Mouse (Mus musculus): ENCODE data around the gene Ubiad1. TPM values are rescaled to one million over a fixed set of nuclear protein-coding genes. Genes with fewer than 3 reads are reported as not detected.

Gene Ubiad1
- polyA plus RNA-seq (2014; fragmentation: Nextera tagmentation; extraction: Ambion mirVana) = 15.2 and 15.9 TPM in 2 replicates

DNA sequence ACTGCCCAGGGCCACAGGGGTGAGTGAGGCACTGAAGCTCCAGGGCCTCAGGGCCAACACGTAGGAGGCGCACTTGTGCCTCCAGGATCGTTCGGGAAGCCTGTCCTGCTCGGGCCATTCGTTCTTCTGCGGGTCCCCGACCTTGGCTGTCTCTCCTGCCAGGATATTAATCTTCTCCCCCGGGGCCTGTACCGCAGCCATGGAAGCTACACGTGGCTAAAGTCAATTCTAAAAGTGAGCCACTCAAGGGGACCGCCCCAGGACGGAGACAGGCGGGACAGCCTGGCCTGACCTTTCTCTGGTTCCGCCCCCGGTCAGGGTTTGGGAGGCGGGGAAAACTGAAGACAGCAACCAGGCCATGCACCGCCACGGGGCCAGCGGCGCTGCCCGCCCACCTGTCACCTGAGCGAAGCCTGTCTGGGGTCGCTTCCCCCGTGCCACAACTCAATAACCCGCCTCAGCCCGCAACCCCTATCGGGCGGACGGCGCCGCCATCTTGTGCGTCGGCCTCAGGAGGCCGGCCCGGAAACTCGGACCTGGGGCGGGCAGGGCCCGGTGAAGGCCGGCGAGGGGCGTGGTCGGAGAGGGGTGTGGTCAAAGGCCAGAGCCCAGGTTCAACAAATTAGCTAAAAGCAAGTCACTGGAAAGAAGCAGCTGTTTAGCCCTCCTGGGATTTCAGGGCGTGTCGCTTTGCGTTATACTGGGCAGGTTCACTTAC is at the start of gene Ubiad1:
Gene Ubiad1 (minus strand): TSS at position 522 of the 718 bp plus-strand sequence.
- Histone ChIP-seq H3K9me3 (ENCODE audit: control insufficient read depth, low read length) (no peaks in the 10 kb centered on the region), H3K27me3 (ENCODE audit: control insufficient read depth, insufficient read depth, low read length) (no peaks in the 10 kb centered on the region), H3K4me1 (ENCODE audit: control insufficient read depth, insufficient read depth, low read length) (peaks cover 11% of the 10 kb centered on the region), H3K27ac (replicated peaks; ENCODE audit: low read depth, low read length) (peak within 1 kb of the TSS; percentile 42; the same call in 1 of the 2 replicates), H3K36me3 (ENCODE audit: control insufficient read depth, insufficient read depth, low read length) (no peaks in the 10 kb centered on the region), H3K4me2 (ENCODE audit: low read depth, severe bottlenecking) (peak within 1 kb of the TSS; percentile 86), H3K9ac (ENCODE audit: low read length) (peak within 1 kb of the TSS; percentile 79), H3K4me3 (ENCODE audit: low read depth, low read length) (peak within 1 kb of the TSS; percentile 82)
- DNase-seq (ENCODE audit: low spot score) (peak; percentile 93), ATAC-seq (ENCODE audit: insufficient number of reproducible peaks, low FRiP score, low TSS enrichment, low read depth) (peak; percentile 63)
- WGBS = under 1% methylated on average over 46 of the region's 46 CpGs

- Histone ChIP-seq H3K27me3 (ENCODE audit: control insufficient read depth, insufficient read depth, low read length) (no peaks in the 10 kb centered on the region), H3K4me2 (ENCODE audit: low read depth, severe bottlenecking) (no peak overlapping the region)
Measured at GRCm38 (mm10) chr4:148491448-148491847, 46.9 kb upstream of the Ubiad1 start.

GRCm38 (mm10) chr4:148490502-148490901 is 45.9 kb upstream of the Ubiad1 start:
- H3K9ac ChIP-seq (ENCODE audit: low read length) = no peak overlapping the region
- H3K27ac ChIP-seq (replicated peaks; ENCODE audit: low read depth, low read length) = no peak overlapping the region
- peaks cover 24% of the 10 kb centered on the region for H3K36me3 ChIP-seq (ENCODE audit: control insufficient read depth, insufficient read depth, low read length)
- no peaks in the 10 kb centered on the region for H3K9me3 ChIP-seq (ENCODE audit: control insufficient read depth, low read length)
- 90% methylated on average over 6 of the region's 6 CpGs for WGBS
- no peak for DNase-seq (ENCODE audit: low spot score)
- no peak overlapping the region for H3K4me3 ChIP-seq (ENCODE audit: low read depth, low read length)
- H3K27me3 ChIP-seq (ENCODE audit: control insufficient read depth, insufficient read depth, low read length) = no peaks in the 10 kb centered on the region
- H3K4me1 ChIP-seq (ENCODE audit: control insufficient read depth, insufficient read depth, low read length) = 0 out of 2 replicates have a peak, but pooled peaks cover 5% of the 10 kb centered on the region
- no peak for ATAC-seq (ENCODE audit: insufficient number of reproducible peaks, low FRiP score, low TSS enrichment, low read depth)
- no peak overlapping the region for H3K4me2 ChIP-seq (ENCODE audit: low read depth, severe bottlenecking)

More at GRCm38 (mm10) chr4:148491448-148491847, 46.9 kb upstream of the Ubiad1 start:
- Histone ChIP-seq H3K36me3 (ENCODE audit: control insufficient read depth, insufficient read depth, low read length) (peaks cover 24% of the 10 kb centered on the region), H3K9ac (ENCODE audit: low read length) (no peak overlapping the region), H3K9me3 (ENCODE audit: control insufficient read depth, low read length) (no peaks in the 10 kb centered on the region), H3K4me3 (ENCODE audit: low read depth, low read length) (no peak overlapping the region), H3K4me1 (ENCODE audit: control insufficient read depth, insufficient read depth, low read length) (0 out of 2 replicates have a peak, but pooled peaks cover 3% of the 10 kb centered on the region), H3K27ac (replicated peaks; ENCODE audit: low read depth, low read length) (no peak overlapping the region)
- DNase-seq (ENCODE audit: low spot score) = no peak
- no peak for ATAC-seq (ENCODE audit: insufficient number of reproducible peaks, low FRiP score, low TSS enrichment, low read depth)
- 87% methylated on average over 7 of the region's 7 CpGs for WGBS

DNA sequence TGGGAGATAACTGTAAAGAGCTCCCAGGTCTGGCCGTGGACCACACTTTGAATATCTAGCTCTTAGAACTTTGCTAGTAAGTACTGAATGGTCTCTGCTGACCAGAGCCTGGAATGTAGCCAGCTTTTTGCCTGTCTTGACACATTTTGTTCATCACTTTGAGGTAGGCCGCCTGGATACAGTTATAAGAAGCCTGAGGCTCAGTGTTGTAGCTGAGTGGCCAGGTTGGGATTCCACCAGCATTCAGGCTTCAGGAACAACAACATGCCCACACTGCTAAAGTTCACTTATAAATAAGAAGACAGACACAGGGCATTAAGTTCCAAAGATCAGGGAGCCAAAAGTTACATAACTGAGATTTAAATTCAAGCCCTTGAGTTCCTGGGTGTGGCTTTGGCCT is 43.3 kb upstream of the Ubiad1 start:
- Histone ChIP-seq H3K4me2 (ENCODE audit: low read depth, severe bottlenecking) (no peak overlapping the region), H3K9ac (ENCODE audit: low read length) (no peak overlapping the region), H3K27me3 (ENCODE audit: control insufficient read depth, insufficient read depth, low read length) (no peaks in the 10 kb centered on the region), H3K9me3 (ENCODE audit: control insufficient read depth, low read length) (no peaks in the 10 kb centered on the region), H3K27ac (replicated peaks; ENCODE audit: low read depth, low read length) (no peak overlapping the region), H3K36me3 (ENCODE audit: control insufficient read depth, insufficient read depth, low read length) (peaks cover 28% of the 10 kb centered on the region), H3K4me3 (ENCODE audit: low read depth, low read length) (no peak overlapping the region), H3K4me1 (ENCODE audit: control insufficient read depth, insufficient read depth, low read length) (0 out of 2 replicates have a peak, but pooled peaks cover 5% of the 10 kb centered on the region)
- no peak for DNase-seq (ENCODE audit: low spot score)
- 80% methylated on average over 2 of the region's 2 CpGs for WGBS
- ATAC-seq (ENCODE audit: insufficient number of reproducible peaks, low FRiP score, low TSS enrichment, low read depth) = no peak

DNA sequence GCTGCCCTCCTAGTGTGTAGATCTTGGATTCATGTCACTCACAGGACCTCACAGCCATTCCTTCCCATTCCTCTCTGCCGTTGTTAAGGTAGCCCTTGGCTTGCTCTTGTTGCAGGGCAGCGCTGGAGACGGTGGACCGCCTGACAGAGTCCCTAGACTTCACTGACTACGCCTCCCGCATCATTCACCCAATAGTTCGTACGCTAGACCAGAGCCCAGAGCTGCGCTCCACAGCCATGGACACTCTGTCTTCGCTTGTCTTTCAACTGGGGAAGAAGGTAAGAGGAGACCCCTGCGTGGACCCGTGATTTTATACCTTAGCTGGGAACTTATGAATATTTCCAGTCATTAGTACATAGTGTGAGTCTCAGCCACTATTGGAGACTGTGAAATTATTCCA is 39.9 kb upstream of the Ubiad1 start:
- Histone ChIP-seq H3K9me3 (ENCODE audit: control insufficient read depth, low read length) (no peaks in the 10 kb centered on the region), H3K4me1 (ENCODE audit: control insufficient read depth, insufficient read depth, low read length) (0 out of 2 replicates have a peak, but pooled peaks cover 5% of the 10 kb centered on the region), H3K36me3 (ENCODE audit: control insufficient read depth, insufficient read depth, low read length) (peaks cover 22% of the 10 kb centered on the region; the same call in 1 of the 2 replicates), H3K4me3 (ENCODE audit: low read depth, low read length) (no peak overlapping the region), H3K9ac (ENCODE audit: low read length) (no peak overlapping the region), H3K27me3 (ENCODE audit: control insufficient read depth, insufficient read depth, low read length) (no peaks in the 10 kb centered on the region), H3K4me2 (ENCODE audit: low read depth, severe bottlenecking) (no peak overlapping the region), H3K27ac (replicated peaks; ENCODE audit: low read depth, low read length) (no peak overlapping the region)
- no peak for ATAC-seq (ENCODE audit: insufficient number of reproducible peaks, low FRiP score, low TSS enrichment, low read depth)
- DNase-seq (ENCODE audit: low spot score) = no peak
- WGBS = 96% methylated on average over 12 of the region's 12 CpGs

- Histone ChIP-seq H3K4me2 (ENCODE audit: low read depth, severe bottlenecking) (no peak overlapping the region), H3K4me1 (ENCODE audit: control insufficient read depth, insufficient read depth, low read length) (0 out of 2 replicates have a peak, but pooled peaks cover 4% of the 10 kb centered on the region), H3K27ac (replicated peaks; ENCODE audit: low read depth, low read length) (no peak overlapping the region), H3K9ac (ENCODE audit: low read length) (no peak overlapping the region), H3K27me3 (ENCODE audit: control insufficient read depth, insufficient read depth, low read length) (no peaks in the 10 kb centered on the region), H3K36me3 (ENCODE audit: control insufficient read depth, insufficient read depth, low read length) (peaks cover 9% of the 10 kb centered on the region; the same call in 1 of the 2 replicates), H3K4me3 (ENCODE audit: low read depth, low read length) (no peak overlapping the region), H3K9me3 (ENCODE audit: control insufficient read depth, low read length) (no peaks in the 10 kb centered on the region)
- WGBS = 92% methylated on average over 2 of the region's 2 CpGs
- ATAC-seq (ENCODE audit: insufficient number of reproducible peaks, low FRiP score, low TSS enrichment, low read depth) (no peak), DNase-seq (ENCODE audit: low spot score) (no peak)
Measured at GRCm38 (mm10) chr4:148481557-148482168, 37.1 kb upstream of the Ubiad1 start.

DNA sequence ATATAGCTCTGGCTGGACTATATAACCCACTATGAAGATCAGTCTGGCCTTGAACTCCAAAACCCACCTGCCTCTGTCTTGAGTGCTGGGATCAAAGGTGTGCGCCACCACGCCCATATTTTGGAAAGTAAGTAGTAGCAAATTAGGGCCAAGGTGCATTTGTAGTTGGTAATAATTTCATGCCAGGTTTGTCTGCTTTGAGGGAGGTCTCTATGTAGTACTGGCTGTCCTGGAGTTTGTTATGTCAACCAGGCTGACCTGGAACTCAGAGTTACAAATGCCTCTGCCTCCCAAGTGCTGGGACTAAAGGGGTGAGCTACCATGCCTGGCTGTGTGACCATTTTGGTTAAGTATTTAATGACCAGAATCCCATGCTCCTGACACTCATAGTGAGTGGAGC is 35.7 kb upstream of the Ubiad1 start:
- H3K9ac ChIP-seq (ENCODE audit: low read length) = no peak overlapping the region
- H3K36me3 ChIP-seq (ENCODE audit: control insufficient read depth, insufficient read depth, low read length) = peaks cover 13% of the 10 kb centered on the region
- ATAC-seq (ENCODE audit: insufficient number of reproducible peaks, low FRiP score, low TSS enrichment, low read depth) = no peak
- H3K4me1 ChIP-seq (ENCODE audit: control insufficient read depth, insufficient read depth, low read length) = no peaks in the 10 kb centered on the region
- H3K4me2 ChIP-seq (ENCODE audit: low read depth, severe bottlenecking) = no peak overlapping the region
- no peak for DNase-seq (ENCODE audit: low spot score)
- H3K27ac ChIP-seq (replicated peaks; ENCODE audit: low read depth, low read length) = no peak overlapping the region
- H3K4me3 ChIP-seq (ENCODE audit: low read depth, low read length) = no peak overlapping the region
- WGBS = 93% methylated on average over 2 of the region's 2 CpGs
- no peaks in the 10 kb centered on the region for H3K27me3 ChIP-seq (ENCODE audit: control insufficient read depth, insufficient read depth, low read length)
- H3K9me3 ChIP-seq (ENCODE audit: control insufficient read depth, low read length) = no peaks in the 10 kb centered on the region

- no peak for ATAC-seq (ENCODE audit: insufficient number of reproducible peaks, low FRiP score, low TSS enrichment, low read depth)
Measured at GRCm38 (mm10) chr4:148473496-148473895, 28.9 kb upstream of the Ubiad1 start.

More at GRCm38 (mm10) chr4:148473496-148473895, 28.9 kb upstream of the Ubiad1 start:
- no peak overlapping the region for H3K4me3 ChIP-seq (ENCODE audit: low read depth, low read length)
- no peak overlapping the region for H3K4me2 ChIP-seq (ENCODE audit: low read depth, severe bottlenecking)
- H3K27me3 ChIP-seq (ENCODE audit: control insufficient read depth, insufficient read depth, low read length) = no peaks in the 10 kb centered on the region
- H3K4me1 ChIP-seq (ENCODE audit: control insufficient read depth, insufficient read depth, low read length) = peaks cover 13% of the 10 kb centered on the region
- no peaks in the 10 kb centered on the region for H3K9me3 ChIP-seq (ENCODE audit: control insufficient read depth, low read length)
- H3K9ac ChIP-seq (ENCODE audit: low read length) = no peak overlapping the region
- no peak overlapping the region for H3K27ac ChIP-seq (replicated peaks; ENCODE audit: low read depth, low read length)
- 80% methylated on average over 5 of the region's 5 CpGs for WGBS
- DNase-seq (ENCODE audit: low spot score) = no peak
- peaks cover 22% of the 10 kb centered on the region for H3K36me3 ChIP-seq (ENCODE audit: control insufficient read depth, insufficient read depth, low read length)

Data from limb, embryonic 11.5 days (tissue).